15 mouse cellular contexts compared by ENCODE assay signal in genomic region chr17:85876853-85877252, GRCm38 (mm10).
DNase-seq lines count a peak whose midpoint lies in the region; ATAC-seq and TF ChIP-seq lines count a peak whose summit lies in the region.
"Had no signal": no experiment of that assay in that cellular context is flagged by ENCODE, and none has a peak within 500 bp of the region (broad histone marks: within the 10 kb centered on the region; RNA-seq: fewer than 3 reads in every experiment).

No protein-coding gene starts in this region.

- no peak overlapping the region for H3K4me2 ChIP-seq in intestine, postnatal 0 days (replicated peaks; ENCODE audit: low read depth)
- H3K4me2 ChIP-seq: hindbrain, embryonic 15.5 days; midbrain, embryonic 11.5 days had no signal

- DNase-seq in heart, adult 8-10 months (ENCODE audit: low spot score), result peak; percentile 4
- DNase-seq in heart, embryonic 10.5 days (ENCODE audit: low spot score), result no peak
- DNase-seq in kidney, postnatal 25 days, result peak; percentile 23 to 55
- DNase-seq in kidney, adult 9 months, result no peak
- DNase-seq in embryonic facial prominence, embryonic 10.5 days (ENCODE audit: low spot score), result peak; percentile 49
- DNase-seq in limb, embryonic 10.5 days (ENCODE audit: low spot score), result no peak
- DNase-seq in cerebellum, postnatal 36 days, result no peak
- DNase-seq: forebrain, postnatal 0 days; retina, postnatal 1 day had no signal

- no peak for TF ChIP-seq CTCF in intestine, postnatal 0 days (IDR thresholded peaks at IDR 0.05; ENCODE audit: low read depth)

- peaks cover 31% of the 10 kb centered on the region for H3K4me1 ChIP-seq in heart, embryonic 10.5 days
- peaks cover 64% of the 10 kb centered on the region for H3K4me1 ChIP-seq in embryonic facial prominence, embryonic 10.5 days
- H3K4me1 ChIP-seq in limb, embryonic 10.5 days, result peaks cover 62% of the 10 kb centered on the region
- H3K4me1 ChIP-seq in intestine, postnatal 0 days (replicated peaks; ENCODE audit: control insufficient read depth, insufficient read depth, low read length), result no peaks in the 10 kb centered on the region

- no peak overlapping the region for H3K27ac ChIP-seq in heart, embryonic 10.5 days
- no peak overlapping the region; the same call in 1 of the 2 replicates for H3K27ac ChIP-seq in embryonic facial prominence, embryonic 10.5 days (replicated peaks)
- peak overlapping the region; percentile 61 for H3K27ac ChIP-seq in limb, embryonic 10.5 days
- no peak overlapping the region for H3K27ac ChIP-seq in intestine, postnatal 0 days (ENCODE audit: low read depth, low read length)
- H3K27ac ChIP-seq: hindbrain, embryonic 15.5 days; layer of hippocampus, adult 2 months had no signal

- H3K4me3 ChIP-seq in heart, embryonic 10.5 days, result no peak overlapping the region
- H3K4me3 ChIP-seq in embryonic facial prominence, embryonic 10.5 days, result no peak overlapping the region
- no peak overlapping the region for H3K4me3 ChIP-seq in limb, embryonic 10.5 days
- H3K4me3 ChIP-seq in intestine, postnatal 0 days (ENCODE audit: low read depth, low read length), result no peak overlapping the region
- H3K4me3 ChIP-seq: hindbrain, embryonic 15.5 days; layer of hippocampus, adult 2 months; myocyte had no signal

- ATAC-seq in intestine, postnatal 0 days, result no peak
- ATAC-seq: forebrain, postnatal 0 days; liver, postnatal 0 days had no signal

- H3K9ac ChIP-seq in intestine, postnatal 0 days (ENCODE audit: low read depth, low read length), result no peak overlapping the region
- H3K9ac ChIP-seq: forebrain, postnatal 0 days; hindbrain, embryonic 15.5 days; liver, postnatal 0 days had no signal

- H3K27me3 ChIP-seq in heart, embryonic 10.5 days (ENCODE audit: insufficient read depth, poor library complexity, severe bottlenecking), result peaks cover 71% of the 10 kb centered on the region
- H3K27me3 ChIP-seq in embryonic facial prominence, embryonic 10.5 days (replicated peaks; ENCODE audit: low read depth, poor library complexity, severe bottlenecking), result peaks cover 53% of the 10 kb centered on the region
- peaks cover 57% of the 10 kb centered on the region for H3K27me3 ChIP-seq in limb, embryonic 10.5 days (ENCODE audit: low read depth, poor library complexity, severe bottlenecking)
- H3K27me3 ChIP-seq in intestine, postnatal 0 days (replicated peaks; ENCODE audit: control insufficient read depth, insufficient read depth, low read length), result 0 out of 2 replicates have a peak, but pooled peaks cover 3% of the 10 kb centered on the region
- H3K27me3 ChIP-seq: hindbrain, embryonic 15.5 days had no signal

- WGBS in heart, embryonic 10.5 days, result 43% methylated on average over 10 of the region's 10 CpGs
- 46% methylated on average over 10 of the region's 10 CpGs for WGBS in embryonic facial prominence, embryonic 10.5 days
- 45% methylated on average over 10 of the region's 10 CpGs for WGBS in limb, embryonic 10.5 days
- 60% methylated on average over 10 of the region's 10 CpGs for WGBS in intestine, postnatal 0 days

- no peaks in the 10 kb centered on the region for H3K36me3 ChIP-seq in heart, embryonic 10.5 days
- no peaks in the 10 kb centered on the region for H3K36me3 ChIP-seq in embryonic facial prominence, embryonic 10.5 days (replicated peaks)
- H3K36me3 ChIP-seq in limb, embryonic 10.5 days, result no peaks in the 10 kb centered on the region
- H3K36me3 ChIP-seq in intestine, postnatal 0 days (ENCODE audit: control insufficient read depth, insufficient read depth), result no peaks in the 10 kb centered on the region
- H3K36me3 ChIP-seq: hindbrain, embryonic 15.5 days had no signal

- no peaks in the 10 kb centered on the region for H3K9me3 ChIP-seq in heart, embryonic 10.5 days
- no peaks in the 10 kb centered on the region for H3K9me3 ChIP-seq in embryonic facial prominence, embryonic 10.5 days
- no peaks in the 10 kb centered on the region for H3K9me3 ChIP-seq in limb, embryonic 10.5 days (replicated peaks)
- no peaks in the 10 kb centered on the region for H3K9me3 ChIP-seq in intestine, postnatal 0 days (ENCODE audit: control insufficient read depth)
- H3K9me3 ChIP-seq: hindbrain, embryonic 15.5 days had no signal

Comparison
In these comparisons a context has a peak if more than half of its experiments do, and no peak if none do; other contexts are left out.
1. DNase-seq: peak in heart, adult 8-10 months (single experiment), kidney, postnatal 25 days (2 of 2) and embryonic facial prominence, embryonic 10.5 days (single experiment); none in heart, embryonic 10.5 days (single experiment), kidney, adult 9 months (single experiment), limb, embryonic 10.5 days (single experiment) and cerebellum, postnatal 36 days (0 of 2).